Mouse (Mus musculus): Measurements from ENCODE around the gene Srsf2. TPM values are rescaled to one million over a fixed set of nuclear protein-coding genes. Genes with fewer than 3 reads are reported as not detected.
A peak's percentile ranks its signal among the peaks of the same experiment; 100 is the strongest.

Srsf2 gene
- polyA plus RNA-seq, 1 experiment from 2014 or later = 968 TPM

- H3K27ac ChIP-seq = no peak overlapping the region
- H3K9ac ChIP-seq = no peak overlapping the region
- no peak overlapping the region for H3K4me3 ChIP-seq
- H3K9me3 ChIP-seq = no peaks in the 10 kb centered on the region
- WGBS = 91% methylated on average over 8 of the region's 8 CpGs
- H3K36me3 ChIP-seq = peaks cover 18% of the 10 kb centered on the region
- H3K27me3 ChIP-seq = no peaks in the 10 kb centered on the region
- H3K4me1 ChIP-seq = no peaks in the 10 kb centered on the region
- H3K4me2 ChIP-seq (replicated peaks) = no peak overlapping the region
- no peak for ATAC-seq (ENCODE audit: insufficient number of reproducible peaks, insufficient read depth, low FRiP score, low TSS enrichment)
Observed at GRCm38 (mm10) chr11:116878454-116878853, 25.6 kb upstream of the Srsf2 start.

GRCm38 (mm10) chr11:116873987-116874386, 21.1 kb upstream of the Srsf2 start:
- no peaks in the 10 kb centered on the region for H3K9me3 ChIP-seq
- H3K27me3 ChIP-seq = no peaks in the 10 kb centered on the region
- no peak for ATAC-seq (ENCODE audit: insufficient number of reproducible peaks, insufficient read depth, low FRiP score, low TSS enrichment)
- no peak overlapping the region for H3K9ac ChIP-seq
- no peaks in the 10 kb centered on the region for H3K4me1 ChIP-seq
- no peak overlapping the region for H3K27ac ChIP-seq
- H3K36me3 ChIP-seq = peaks cover 43% of the 10 kb centered on the region
- 72% methylated on average over 20 of the region's 20 CpGs for WGBS
- H3K4me3 ChIP-seq = no peak overlapping the region
- H3K4me2 ChIP-seq (replicated peaks) = no peak overlapping the region

GRCm38 (mm10) chr11:116871538-116871937, 18.6 kb upstream of the Srsf2 start:
- no peak for ATAC-seq (ENCODE audit: insufficient number of reproducible peaks, insufficient read depth, low FRiP score, low TSS enrichment)
- Histone ChIP-seq H3K4me1 (no peaks in the 10 kb centered on the region), H3K27ac (no peak overlapping the region), H3K4me2 (replicated peaks) (no peak overlapping the region), H3K36me3 (peaks cover 56% of the 10 kb centered on the region), H3K27me3 (no peaks in the 10 kb centered on the region), H3K9ac (no peak overlapping the region), H3K4me3 (no peak overlapping the region), H3K9me3 (no peaks in the 10 kb centered on the region)
- 80% methylated on average over 9 of the region's 9 CpGs for WGBS

- 72% methylated on average over 4 of the region's 4 CpGs for WGBS
- no peaks in the 10 kb centered on the region for H3K4me1 ChIP-seq
- H3K9me3 ChIP-seq = no peaks in the 10 kb centered on the region
- no peaks in the 10 kb centered on the region for H3K27me3 ChIP-seq
- H3K4me3 ChIP-seq = no peak overlapping the region
- H3K4me2 ChIP-seq (replicated peaks) = no peak overlapping the region
- no peak overlapping the region for H3K9ac ChIP-seq
- peaks cover 65% of the 10 kb centered on the region for H3K36me3 ChIP-seq
- H3K27ac ChIP-seq = no peak overlapping the region
- ATAC-seq (ENCODE audit: insufficient number of reproducible peaks, insufficient read depth, low FRiP score, low TSS enrichment) = no peak
Observed at GRCm38 (mm10) chr11:116869641-116870040, 16.7 kb upstream of the Srsf2 start.

DNA sequence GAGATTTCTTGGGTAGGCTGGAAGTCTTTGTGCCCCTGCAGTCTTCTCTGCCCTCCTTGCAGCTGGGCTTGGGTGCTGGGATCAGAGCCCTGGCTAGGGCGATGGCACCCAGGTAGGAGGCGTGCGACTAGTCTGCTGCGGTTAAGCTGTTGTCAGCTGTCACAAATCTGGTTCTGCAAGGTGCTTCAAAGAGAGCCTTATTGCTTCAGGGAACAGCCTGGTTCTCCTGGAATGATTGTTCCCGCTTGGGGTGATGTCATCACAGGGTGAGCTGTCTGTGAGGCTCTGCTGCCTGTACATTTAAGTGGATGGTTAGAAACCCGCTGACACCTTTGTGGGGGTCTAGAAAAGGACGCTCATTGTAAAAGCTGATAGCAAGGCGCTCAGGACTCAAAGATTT, 16.3 kb upstream of the Srsf2 start:
- 77% methylated on average over 8 of the region's 8 CpGs for WGBS
- Histone ChIP-seq H3K9ac (no peak overlapping the region), H3K4me3 (no peak overlapping the region), H3K27ac (0 out of 2 replicates have a peak overlapping the region, but pooled peaks have one; percentile 11), H3K36me3 (peaks cover 65% of the 10 kb centered on the region), H3K9me3 (no peaks in the 10 kb centered on the region), H3K27me3 (no peaks in the 10 kb centered on the region), H3K4me1 (no peaks in the 10 kb centered on the region), H3K4me2 (replicated peaks) (no peak overlapping the region)
- no peak for ATAC-seq (ENCODE audit: insufficient number of reproducible peaks, insufficient read depth, low FRiP score, low TSS enrichment)

DNA sequence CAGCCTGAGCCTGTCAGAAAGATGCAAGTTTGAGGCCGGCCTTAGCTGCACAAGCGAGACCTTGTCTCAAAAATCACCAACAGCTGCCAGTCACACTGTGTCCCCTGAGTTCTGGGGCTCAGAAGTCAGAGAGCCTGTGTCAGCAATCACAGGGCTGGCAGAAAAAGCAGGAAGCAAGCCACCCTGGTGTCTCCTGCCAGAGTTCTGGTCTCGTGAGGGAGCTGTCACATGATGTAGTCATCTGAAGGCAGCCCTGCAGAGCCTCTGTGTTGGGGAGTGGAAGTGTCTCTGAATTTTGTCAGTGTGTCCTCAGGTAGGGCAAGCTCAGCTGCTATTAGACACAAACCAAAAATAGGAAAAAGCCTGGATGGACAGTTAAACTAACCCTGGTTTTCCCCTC, 15.2 kb upstream of the Srsf2 start:
- no peak for ATAC-seq (ENCODE audit: insufficient number of reproducible peaks, insufficient read depth, low FRiP score, low TSS enrichment)
- Histone ChIP-seq H3K27ac (no peak overlapping the region), H3K4me3 (no peak overlapping the region), H3K9me3 (no peaks in the 10 kb centered on the region), H3K9ac (no peak overlapping the region), H3K36me3 (peaks cover 65% of the 10 kb centered on the region), H3K4me2 (replicated peaks) (no peak overlapping the region), H3K4me1 (no peaks in the 10 kb centered on the region), H3K27me3 (no peaks in the 10 kb centered on the region)
- WGBS = 57% methylated on average over 3 of the region's 3 CpGs

- Histone ChIP-seq H3K27me3 (no peaks in the 10 kb centered on the region), H3K36me3 (peaks cover 69% of the 10 kb centered on the region), H3K4me1 (no peaks in the 10 kb centered on the region), H3K9me3 (no peaks in the 10 kb centered on the region), H3K4me2 (replicated peaks) (no peak overlapping the region), H3K4me3 (no peak overlapping the region), H3K9ac (no peak overlapping the region), H3K27ac (no peak overlapping the region)
- WGBS = 81% methylated on average over 12 of the region's 12 CpGs
- no peak for ATAC-seq (ENCODE audit: insufficient number of reproducible peaks, insufficient read depth, low FRiP score, low TSS enrichment)
Observed at GRCm38 (mm10) chr11:116865945-116866585, 13.2 kb upstream of the Srsf2 start.

DNA sequence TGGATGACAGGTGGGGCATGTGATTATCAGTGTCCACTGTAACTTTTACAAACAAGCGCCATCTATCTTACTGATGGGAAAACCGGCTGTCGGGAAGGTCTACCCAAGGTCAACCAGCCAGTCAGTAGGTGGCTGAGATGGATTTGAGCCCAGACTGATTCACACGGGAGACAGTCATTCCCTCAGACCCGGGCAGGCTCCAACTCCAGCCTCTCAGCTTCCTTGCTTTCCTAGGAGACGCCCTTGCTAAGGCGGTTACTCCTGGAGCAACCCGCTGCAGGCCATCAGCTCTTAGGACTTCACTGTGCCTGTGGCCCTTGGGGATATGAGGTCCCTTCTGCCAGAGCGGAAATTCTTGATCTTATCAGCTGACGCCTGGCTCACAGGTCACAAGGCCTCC, 11.6 kb upstream of the Srsf2 start:
- peaks cover 78% of the 10 kb centered on the region for H3K36me3 ChIP-seq
- no peaks in the 10 kb centered on the region for H3K27me3 ChIP-seq
- 76% methylated on average over 10 of the region's 10 CpGs for WGBS
- no peak for ATAC-seq (ENCODE audit: insufficient number of reproducible peaks, insufficient read depth, low FRiP score, low TSS enrichment)
- H3K4me1 ChIP-seq = no peaks in the 10 kb centered on the region
- H3K4me2 ChIP-seq (replicated peaks) = no peak overlapping the region
- no peaks in the 10 kb centered on the region for H3K9me3 ChIP-seq
- H3K4me3 ChIP-seq = no peak overlapping the region
- no peak overlapping the region for H3K9ac ChIP-seq
- H3K27ac ChIP-seq = no peak overlapping the region

GRCm38 (mm10) chr11:116857183-116857850, 4.4 kb upstream of the Srsf2 start:
- H3K9ac ChIP-seq = no peak overlapping the region; the same call in 1 of the 2 replicates
- no peaks in the 10 kb centered on the region for H3K9me3 ChIP-seq
- no peak for ATAC-seq (ENCODE audit: insufficient number of reproducible peaks, insufficient read depth, low FRiP score, low TSS enrichment)
- 42% methylated on average over 12 of the region's 12 CpGs for WGBS
- H3K27me3 ChIP-seq = no peaks in the 10 kb centered on the region
- peaks cover 38% of the 10 kb centered on the region for H3K36me3 ChIP-seq
- peaks cover 11% of the 10 kb centered on the region for H3K4me1 ChIP-seq
- H3K4me2 ChIP-seq (replicated peaks) = no peak overlapping the region
- H3K4me3 ChIP-seq = no peak overlapping the region
- H3K27ac ChIP-seq = no peak overlapping the region

GRCm38 (mm10) chr11:116854279-116854678, 1.4 kb upstream of the Srsf2 start:
- H3K4me1 ChIP-seq = peaks cover 20% of the 10 kb centered on the region
- 31% methylated on average over 10 of the region's 10 CpGs for WGBS
- peaks cover 24% of the 10 kb centered on the region for H3K36me3 ChIP-seq
- peak overlapping the region; percentile 96 for H3K4me3 ChIP-seq
- no peaks in the 10 kb centered on the region for H3K27me3 ChIP-seq
- no peaks in the 10 kb centered on the region for H3K9me3 ChIP-seq
- ATAC-seq (ENCODE audit: insufficient number of reproducible peaks, insufficient read depth, low FRiP score, low TSS enrichment) = no peak
- H3K4me2 ChIP-seq (replicated peaks) = peak overlapping the region; percentile 82
- peak overlapping the region; percentile 99 for H3K27ac ChIP-seq
- H3K9ac ChIP-seq = peak overlapping the region; percentile 98

DNA sequence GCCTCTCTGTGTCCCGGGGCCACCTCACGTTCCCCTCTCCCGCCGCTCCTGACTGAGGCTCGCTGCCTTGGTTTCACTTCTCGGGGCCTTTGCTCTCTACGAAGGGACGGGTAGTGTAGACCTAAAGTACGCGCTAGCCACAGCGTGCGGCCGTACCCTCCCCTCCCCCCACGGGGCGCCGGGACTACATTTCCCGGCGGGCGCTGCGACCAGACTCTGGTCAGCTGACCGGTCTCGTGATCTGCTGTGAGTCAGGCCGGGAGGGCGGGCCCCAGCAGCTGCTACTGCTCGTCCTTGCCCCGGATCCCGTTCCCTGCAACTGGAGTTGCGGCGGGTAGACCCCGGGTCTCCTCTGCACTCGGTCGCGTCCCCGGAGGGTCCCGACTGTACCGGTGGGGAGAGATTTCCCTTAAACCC, 626 bp upstream of the Srsf2 start:
- peak overlapping the region; percentile 82 for H3K4me2 ChIP-seq (replicated peaks)
- peak overlapping the region; percentile 98 for H3K9ac ChIP-seq
- H3K9me3 ChIP-seq = no peaks in the 10 kb centered on the region
- peak overlapping the region; percentile 96 for H3K4me3 ChIP-seq
- H3K27ac ChIP-seq = peak overlapping the region; percentile 99
- peaks cover 20% of the 10 kb centered on the region for H3K4me1 ChIP-seq
- peak; percentile 86 for ATAC-seq (ENCODE audit: insufficient number of reproducible peaks, insufficient read depth, low FRiP score, low TSS enrichment)
- WGBS = under 1% methylated on average over 36 of the region's 36 CpGs
- H3K36me3 ChIP-seq = peaks cover 24% of the 10 kb centered on the region
- H3K27me3 ChIP-seq = no peaks in the 10 kb centered on the region

DNA sequence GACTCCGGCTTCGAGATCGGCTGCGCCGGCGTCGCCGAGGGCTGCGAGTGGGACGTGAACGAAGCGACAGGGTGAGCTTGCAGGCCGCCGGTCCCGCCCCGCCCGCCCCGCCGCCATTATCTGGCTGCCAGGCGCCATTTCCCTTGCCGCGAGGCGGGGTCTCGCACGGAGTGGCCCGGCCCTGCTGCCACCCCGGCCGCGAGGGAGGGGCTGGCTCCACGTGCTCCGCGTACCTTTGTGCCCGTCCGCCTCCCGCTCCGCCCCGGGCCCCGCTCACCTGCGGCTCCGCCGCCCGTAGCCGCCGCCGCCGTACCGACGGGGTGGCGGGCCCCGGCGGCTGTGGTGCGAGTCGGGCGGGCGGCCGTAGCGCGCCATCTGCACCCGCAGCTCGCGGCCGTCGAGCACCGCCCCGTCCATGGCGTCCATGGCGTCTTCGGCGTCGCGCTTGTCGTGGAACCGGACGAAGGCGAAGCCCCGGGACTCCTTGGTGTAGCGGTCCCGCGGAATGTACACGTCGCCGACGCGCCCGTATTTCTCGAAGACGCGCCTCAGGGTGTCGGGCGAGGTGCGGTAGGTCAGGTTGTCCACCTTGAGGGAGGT, 503 bp downstream of the Srsf2 start, which contains the start of gene Mfsd11:
Gene Mfsd11 (plus strand): TSS at position 150 of the 600 bp plus-strand sequence.
- WGBS = under 1% methylated on average over 77 of the region's 91 CpGs
- Histone ChIP-seq H3K4me1 (peaks cover 20% of the 10 kb centered on the region), H3K9ac (peak within 1 kb of the TSS; percentile 98), H3K27me3 (no peaks in the 10 kb centered on the region), H3K4me2 (replicated peaks) (peak within 1 kb of the TSS; percentile 82), H3K27ac (peak within 1 kb of the TSS; percentile 99), H3K9me3 (no peaks in the 10 kb centered on the region), H3K4me3 (peak within 1 kb of the TSS; percentile 96), H3K36me3 (peaks cover 30% of the 10 kb centered on the region)
- ATAC-seq (ENCODE audit: insufficient number of reproducible peaks, insufficient read depth, low FRiP score, low TSS enrichment) = peak; percentile 61
